Mouse (Mus musculus) liver, embryonic 15.5 days (tissue): ENCODE measurements around the gene Jade2. TPM values are rescaled to one million over a fixed set of nuclear protein-coding genes. Genes with fewer than 3 reads are reported as not detected.
A peak's percentile ranks its signal among the peaks of the same experiment; 100 is the strongest.

Source experiments
- ATAC-seq: fragments of 200-750 bp; cut with Nextera tagmentation; 2 replicates; pipeline ENCODE4 v1.8.0; 2017; ENCODE audit warnings: moderate number of reproducible peaks, mild to moderate bottlenecking, moderate library complexity; ENCODE audit not compliant: insufficient read depth
- H3K27ac ChIP-seq: fragments of 300-500 bp; sonication (generic); replicated peaks from 2 replicates; pipeline ENCODE4 v1.5.1; 2015; ENCODE audit warnings: mild to moderate bottlenecking, inconsistent platforms
- H3K27me3 ChIP-seq: fragments of 300-500 bp; sonication (generic); 2 replicates; pipeline ENCODE4 v1.6.1; 2015; ENCODE audit warnings: mild to moderate bottlenecking, inconsistent platforms
- H3K36me3 ChIP-seq: fragments of 300-500 bp; sonication (generic); replicated peaks from 2 replicates; pipeline ENCODE4 v1.6.1; 2015; ENCODE audit warnings: moderate library complexity, mild to moderate bottlenecking, inconsistent platforms
- H3K4me1 ChIP-seq: fragments of 300-500 bp; sonication (generic); replicated peaks from 2 replicates; pipeline ENCODE4 v1.6.1; 2015; ENCODE audit warnings: inconsistent platforms
- H3K4me2 ChIP-seq: fragments of 300-500 bp; sonication (generic); 2 replicates; pipeline ENCODE4 v1.6.1; 2015; ENCODE audit warnings: moderate library complexity, mild to moderate bottlenecking, inconsistent platforms
- H3K4me3 ChIP-seq: fragments of 300-500 bp; sonication (generic); replicated peaks from 2 replicates; pipeline ENCODE4 v1.5.1; 2015; ENCODE audit warnings: mild to moderate bottlenecking, inconsistent platforms
- H3K9ac ChIP-seq: fragments of 300-500 bp; sonication (generic); 2 replicates; pipeline ENCODE4 v1.6.1; 2015; ENCODE audit warnings: moderate library complexity, mild to moderate bottlenecking, inconsistent platforms
- H3K9me3 ChIP-seq: fragments of 300-500 bp; sonication (generic); replicated peaks from 2 replicates; pipeline ENCODE4 v1.6.1; 2016; ENCODE audit warnings: inconsistent platforms
- WGBS: fragments of 180-500 bp; shearing (Covaris S2); methylation state at CpG from one replicate; pipeline ENCODE4 v1.1.7; 2015; ENCODE audit warnings: mixed read lengths; ENCODE audit not compliant: insufficient replicate concordance; 5-methylcytosine and 5-hydroxymethylcytosine counted together
- polyA plus RNA-seq: library from polyadenylated mRNA; unstranded; fragments of >200 nt; fragmentation: Nextera tagmentation; extraction: Ambion mirVana; gene quantifications from 2 replicates; pipeline ENCODE4 v1.2.1, GENCODE M21; 2015

Jade2 gene
- polyA plus RNA-seq, 1 experiment from 2014 or later: 0.69 TPM

DNA sequence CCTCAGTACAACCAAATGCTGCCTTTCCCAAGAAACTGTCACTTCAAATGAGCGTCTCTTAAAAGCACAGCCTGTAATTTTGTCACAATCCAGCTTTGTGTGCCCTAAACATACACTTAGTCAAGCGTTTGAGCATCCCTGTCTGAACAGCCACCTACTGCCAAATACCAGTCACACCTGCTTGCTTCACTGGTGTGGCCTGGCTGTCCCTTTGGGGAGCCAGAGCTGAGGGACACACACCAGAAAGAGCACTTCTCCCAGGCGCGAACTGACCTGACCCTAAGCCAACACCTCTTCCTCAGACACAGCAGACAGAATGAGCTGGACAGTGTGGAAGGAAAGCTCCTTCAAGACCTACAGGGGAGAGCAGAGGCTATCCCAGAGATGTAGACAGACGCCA lies 24.5 kb downstream of the Jade2 start:
- H3K9ac ChIP-seq: no peak overlapping the region; the same call in 1 of the 2 replicates
- H3K4me1 ChIP-seq: peaks cover 61% of the 10 kb centered on the region
- no peak overlapping the region for H3K4me2 ChIP-seq
- H3K36me3 ChIP-seq: peaks cover 13% of the 10 kb centered on the region
- ATAC-seq: no peak
- H3K27ac ChIP-seq: peak overlapping the region; percentile 68
- no peak overlapping the region for H3K4me3 ChIP-seq
- H3K9me3 ChIP-seq: no peaks in the 10 kb centered on the region
- H3K27me3 ChIP-seq: no peaks in the 10 kb centered on the region
- 70% methylated on average over 5 of the region's 5 CpGs for WGBS

DNA sequence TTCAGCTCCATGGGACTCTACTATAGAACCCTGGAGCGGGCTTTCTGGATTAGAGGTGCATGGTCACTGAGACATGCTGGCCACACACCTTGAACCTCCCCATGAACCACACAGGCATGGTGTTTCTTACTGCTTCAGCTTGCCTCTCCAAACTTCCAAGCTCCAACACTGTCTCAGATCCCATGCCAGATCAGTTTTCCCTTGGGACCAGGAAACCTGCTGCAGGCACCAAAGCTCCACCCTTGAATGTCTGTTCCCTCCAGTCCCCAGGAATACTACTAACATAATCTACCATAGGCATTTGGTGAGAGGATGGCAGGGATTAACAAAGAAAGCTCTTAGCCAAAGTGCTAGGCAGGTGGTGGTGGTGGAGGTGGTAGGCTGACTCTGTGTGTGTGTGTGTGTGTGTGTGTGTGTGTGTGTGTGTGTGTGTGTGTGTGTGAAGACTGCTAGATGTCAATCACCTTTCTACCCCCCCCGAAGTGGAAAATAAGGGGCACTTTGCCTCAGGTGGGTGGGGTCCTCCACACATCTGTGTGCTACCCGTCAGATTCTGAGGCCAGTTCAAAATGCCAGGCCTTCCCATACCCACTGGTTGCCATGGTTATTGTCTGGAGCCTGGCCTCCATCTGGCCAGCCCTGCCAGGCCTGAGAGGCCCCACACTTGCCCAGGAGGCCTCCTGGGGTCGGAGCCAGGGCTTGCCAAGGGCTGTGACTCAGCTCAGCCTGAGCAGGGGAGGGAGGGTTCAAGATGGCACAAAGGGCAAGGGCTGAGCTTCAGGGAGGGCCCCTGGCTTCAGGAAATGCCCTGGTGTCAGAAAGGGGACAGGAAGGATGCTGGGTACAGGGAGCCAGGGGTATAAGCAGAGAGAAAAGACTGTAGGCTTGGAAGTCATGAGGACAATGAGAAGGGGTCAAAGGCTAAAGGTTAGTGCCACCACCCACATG lies 25.2 kb downstream of the Jade2 start:
- peak overlapping the region; percentile 35 for H3K4me2 ChIP-seq
- H3K9me3 ChIP-seq: no peaks in the 10 kb centered on the region
- 56% methylated on average over 4 of the region's 4 CpGs for WGBS
- no peaks in the 10 kb centered on the region for H3K27me3 ChIP-seq
- H3K27ac ChIP-seq: peak overlapping the region; percentile 68
- no peak overlapping the region for H3K9ac ChIP-seq
- peak; percentile 91 for ATAC-seq
- H3K36me3 ChIP-seq: peaks cover 13% of the 10 kb centered on the region
- peaks cover 53% of the 10 kb centered on the region for H3K4me1 ChIP-seq
- H3K4me3 ChIP-seq: no peak overlapping the region

- no peak overlapping the region for H3K27ac ChIP-seq
- H3K9me3 ChIP-seq: no peaks in the 10 kb centered on the region
- ATAC-seq: no peak
- H3K4me2 ChIP-seq: no peak overlapping the region
- no peak overlapping the region for H3K9ac ChIP-seq
- H3K4me3 ChIP-seq: no peak overlapping the region
- H3K36me3 ChIP-seq: peaks cover 15% of the 10 kb centered on the region
- WGBS: 87% methylated on average over 19 of the region's 19 CpGs
- no peaks in the 10 kb centered on the region for H3K27me3 ChIP-seq
- peaks cover 38% of the 10 kb centered on the region for H3K4me1 ChIP-seq
Measured at GRCm38 (mm10) chr11:51824867-51825424, 32.5 kb downstream of the Jade2 start.

- peaks cover 13% of the 10 kb centered on the region; the same call in 1 of the 2 replicates for H3K36me3 ChIP-seq
- no peak overlapping the region for H3K4me3 ChIP-seq
- H3K27me3 ChIP-seq: no peaks in the 10 kb centered on the region
- 87% methylated on average over 3 of the region's 3 CpGs for WGBS
- no peak for ATAC-seq
- H3K9ac ChIP-seq: no peak overlapping the region
- H3K9me3 ChIP-seq: no peaks in the 10 kb centered on the region
- H3K4me1 ChIP-seq: peaks cover 38% of the 10 kb centered on the region
- H3K4me2 ChIP-seq: no peak overlapping the region
- H3K27ac ChIP-seq: 0 out of 2 replicates have a peak overlapping the region, but pooled peaks have one; percentile 19
Measured at GRCm38 (mm10) chr11:51823963-51824753, 33.3 kb downstream of the Jade2 start.

GRCm38 (mm10) chr11:51823271-51823670 lies 34.2 kb downstream of the Jade2 start:
- no peaks in the 10 kb centered on the region for H3K27me3 ChIP-seq
- WGBS: 81% methylated on average over 11 of the region's 11 CpGs
- no peaks in the 10 kb centered on the region for H3K9me3 ChIP-seq
- H3K4me2 ChIP-seq: no peak overlapping the region
- peaks cover 13% of the 10 kb centered on the region; the same call in 1 of the 2 replicates for H3K36me3 ChIP-seq
- H3K9ac ChIP-seq: no peak overlapping the region
- H3K4me3 ChIP-seq: no peak overlapping the region
- peaks cover 38% of the 10 kb centered on the region for H3K4me1 ChIP-seq
- ATAC-seq: no peak
- H3K27ac ChIP-seq: peak overlapping the region; percentile 42; the same call in 1 of the 2 replicates

DNA sequence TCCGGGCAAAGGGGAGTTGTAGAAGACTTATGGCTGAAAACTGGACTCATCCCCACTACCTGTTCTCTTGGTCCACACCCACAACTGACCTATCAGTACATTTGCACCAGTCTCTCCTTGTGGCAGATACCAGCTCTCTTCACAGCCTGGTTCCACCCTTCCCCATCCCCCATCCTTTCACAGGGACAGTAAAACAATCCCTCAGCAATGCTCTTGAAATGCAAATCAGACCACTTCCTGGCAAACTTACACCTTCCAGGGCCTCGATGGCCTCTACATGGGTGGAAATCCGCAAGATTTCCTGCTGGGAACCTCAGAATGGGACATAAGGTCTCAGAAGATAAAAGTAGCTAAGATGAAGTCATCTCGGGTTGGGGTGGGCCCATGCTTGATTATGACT lies 34.7 kb downstream of the Jade2 start:
- 32% methylated on average over 4 of the region's 4 CpGs for WGBS
- peak; percentile 53 for ATAC-seq
- Histone ChIP-seq H3K4me2 (peak overlapping the region; percentile 17; the same call in 1 of the 2 replicates), H3K27ac (peak overlapping the region; percentile 61; the same call in 1 of the 2 replicates), H3K4me1 (peaks cover 42% of the 10 kb centered on the region), H3K36me3 (peaks cover 13% of the 10 kb centered on the region; the same call in 1 of the 2 replicates), H3K9me3 (no peaks in the 10 kb centered on the region), H3K27me3 (no peaks in the 10 kb centered on the region), H3K9ac (no peak overlapping the region), H3K4me3 (no peak overlapping the region)

DNA sequence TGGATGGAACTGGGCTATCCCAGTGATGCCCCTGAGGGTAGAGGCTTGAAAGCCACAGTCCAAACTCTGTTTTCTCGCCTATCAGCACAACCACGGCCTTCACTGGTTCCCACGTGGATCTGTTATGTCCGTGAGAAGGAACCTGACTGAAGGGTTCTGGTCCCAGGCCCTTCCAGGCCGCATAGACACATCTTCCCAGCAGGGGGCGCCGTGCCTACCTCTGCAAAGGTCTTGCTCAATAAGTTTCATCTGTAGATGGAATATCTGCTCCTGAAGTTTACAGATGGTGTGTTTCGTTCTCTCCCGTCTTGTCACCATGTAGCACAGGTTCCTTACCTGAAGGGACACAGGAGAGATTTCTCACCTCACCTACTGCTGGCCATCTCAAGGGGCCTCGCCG lies 36.6 kb downstream of the Jade2 start:
- peaks cover 10% of the 10 kb centered on the region; the same call in 1 of the 2 replicates for H3K36me3 ChIP-seq
- no peaks in the 10 kb centered on the region for H3K27me3 ChIP-seq
- no peak overlapping the region for H3K9ac ChIP-seq
- WGBS: 23% methylated on average over 11 of the region's 11 CpGs
- H3K4me2 ChIP-seq: no peak overlapping the region
- H3K9me3 ChIP-seq: no peaks in the 10 kb centered on the region
- no peak overlapping the region; the same call in 1 of the 2 replicates for H3K27ac ChIP-seq
- no peak for ATAC-seq
- no peak overlapping the region for H3K4me3 ChIP-seq
- peaks cover 52% of the 10 kb centered on the region for H3K4me1 ChIP-seq

GRCm38 (mm10) chr11:51819964-51820363 lies 37.5 kb downstream of the Jade2 start:
- H3K27ac ChIP-seq: no peak overlapping the region
- H3K9ac ChIP-seq: no peak overlapping the region
- H3K4me1 ChIP-seq: peaks cover 52% of the 10 kb centered on the region
- H3K4me3 ChIP-seq: no peak overlapping the region
- 64% methylated on average over 3 of the region's 3 CpGs for WGBS
- H3K27me3 ChIP-seq: no peaks in the 10 kb centered on the region
- ATAC-seq: no peak
- H3K4me2 ChIP-seq: no peak overlapping the region
- peaks cover 10% of the 10 kb centered on the region; the same call in 1 of the 2 replicates for H3K36me3 ChIP-seq
- no peaks in the 10 kb centered on the region for H3K9me3 ChIP-seq

- H3K27me3 ChIP-seq: no peaks in the 10 kb centered on the region
- no peak overlapping the region for H3K4me3 ChIP-seq
- peaks cover 48% of the 10 kb centered on the region for H3K4me1 ChIP-seq
- H3K27ac ChIP-seq: no peak overlapping the region
- no peak for ATAC-seq
- H3K9ac ChIP-seq: no peak overlapping the region
- 0 out of 2 replicates have a peak, but pooled peaks cover 6% of the 10 kb centered on the region for H3K36me3 ChIP-seq
- no peak overlapping the region for H3K4me2 ChIP-seq
- H3K9me3 ChIP-seq: no peaks in the 10 kb centered on the region
- 71% methylated on average over 4 of the region's 4 CpGs for WGBS
Measured at GRCm38 (mm10) chr11:51818837-51819236, 38.6 kb downstream of the Jade2 start.

DNA sequence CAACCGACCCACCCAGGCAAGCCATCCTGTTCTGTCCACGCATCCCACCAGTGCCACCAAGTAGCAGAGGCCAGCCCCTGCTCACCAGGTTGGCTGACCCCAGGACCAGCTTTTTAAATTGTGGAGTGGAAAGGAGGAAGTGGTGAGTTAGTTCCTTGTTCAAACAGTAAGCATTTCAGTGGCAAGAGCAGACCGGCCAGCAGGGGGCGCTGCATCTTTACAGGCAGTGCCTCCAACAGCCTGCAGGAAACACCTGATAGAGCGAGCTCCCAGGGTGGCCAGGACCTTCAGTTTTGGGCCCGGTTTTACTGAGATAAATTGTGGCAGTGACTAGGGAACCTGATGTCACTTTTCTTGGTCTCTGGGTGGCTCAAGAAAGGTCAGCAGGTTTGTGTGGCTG lies 39.7 kb downstream of the Jade2 start:
- no peak for ATAC-seq

More for the DNA sequence above, 39.7 kb downstream of the Jade2 start:
- Histone ChIP-seq H3K36me3 (0 out of 2 replicates have a peak, but pooled peaks cover 6% of the 10 kb centered on the region), H3K9me3 (no peaks in the 10 kb centered on the region), H3K4me1 (peaks cover 38% of the 10 kb centered on the region), H3K4me2 (no peak overlapping the region), H3K9ac (no peak overlapping the region), H3K27ac (no peak overlapping the region), H3K4me3 (no peak overlapping the region), H3K27me3 (no peaks in the 10 kb centered on the region)
- WGBS: 19% methylated on average over 6 of the region's 6 CpGs
